Mouse (Mus musculus) ovary, postnatal 10 days (tissue): Measurements from ENCODE around the gene Hist1h2bh.
"Not testable (repeated sequence)": the region's sequence is repeated elsewhere in the genome, so short reads cannot be mapped to it uniquely, and the experiment has no call there.

ENCODE experiments used
- DNase-seq: peaks from one replicate; pipeline ENCODE4 v3.0.0; 2022; ENCODE audit warnings: low spot score

The Hist1h2bh gene

DNA sequence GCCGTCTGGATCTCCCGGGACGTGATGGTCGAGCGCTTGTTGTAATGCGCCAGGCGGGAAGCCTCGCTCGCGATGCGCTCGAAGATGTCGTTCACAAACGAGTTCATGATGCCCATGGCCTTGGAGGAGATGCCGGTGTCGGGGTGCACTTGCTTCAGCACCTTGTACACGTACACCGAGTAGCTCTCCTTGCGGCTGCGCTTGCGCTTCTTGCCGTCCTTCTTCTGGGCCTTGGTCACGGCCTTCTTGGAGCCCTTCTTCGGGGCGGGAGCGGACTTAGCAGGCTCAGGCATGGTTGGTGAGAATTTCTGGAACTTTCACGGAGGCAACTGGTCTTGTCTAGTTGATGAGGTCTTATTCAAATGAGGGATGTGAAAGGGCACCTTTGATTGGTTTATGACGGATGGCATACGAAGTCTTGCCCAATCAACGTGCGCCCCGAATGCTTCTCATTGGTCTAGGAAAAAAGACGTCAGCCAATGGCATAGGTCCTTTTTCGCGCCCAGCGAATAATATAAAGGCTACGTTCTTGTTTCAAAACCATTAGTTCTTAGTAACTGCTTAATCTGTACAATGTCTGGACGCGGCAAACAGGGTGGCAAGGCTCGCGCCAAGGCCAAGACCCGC, 30.8 kb upstream of the Hist1h2bh start, which contains the start of the genes Hist1h2bf and Hist1h2ad:
Gene Hist1h2bf (minus strand): TSS at position 299 of the 627 bp plus-strand sequence.
Gene Hist1h2ad (plus strand): TSS at position 484 of the 627 bp plus-strand sequence.
- DNase-seq, result peak; percentile 64

DNA sequence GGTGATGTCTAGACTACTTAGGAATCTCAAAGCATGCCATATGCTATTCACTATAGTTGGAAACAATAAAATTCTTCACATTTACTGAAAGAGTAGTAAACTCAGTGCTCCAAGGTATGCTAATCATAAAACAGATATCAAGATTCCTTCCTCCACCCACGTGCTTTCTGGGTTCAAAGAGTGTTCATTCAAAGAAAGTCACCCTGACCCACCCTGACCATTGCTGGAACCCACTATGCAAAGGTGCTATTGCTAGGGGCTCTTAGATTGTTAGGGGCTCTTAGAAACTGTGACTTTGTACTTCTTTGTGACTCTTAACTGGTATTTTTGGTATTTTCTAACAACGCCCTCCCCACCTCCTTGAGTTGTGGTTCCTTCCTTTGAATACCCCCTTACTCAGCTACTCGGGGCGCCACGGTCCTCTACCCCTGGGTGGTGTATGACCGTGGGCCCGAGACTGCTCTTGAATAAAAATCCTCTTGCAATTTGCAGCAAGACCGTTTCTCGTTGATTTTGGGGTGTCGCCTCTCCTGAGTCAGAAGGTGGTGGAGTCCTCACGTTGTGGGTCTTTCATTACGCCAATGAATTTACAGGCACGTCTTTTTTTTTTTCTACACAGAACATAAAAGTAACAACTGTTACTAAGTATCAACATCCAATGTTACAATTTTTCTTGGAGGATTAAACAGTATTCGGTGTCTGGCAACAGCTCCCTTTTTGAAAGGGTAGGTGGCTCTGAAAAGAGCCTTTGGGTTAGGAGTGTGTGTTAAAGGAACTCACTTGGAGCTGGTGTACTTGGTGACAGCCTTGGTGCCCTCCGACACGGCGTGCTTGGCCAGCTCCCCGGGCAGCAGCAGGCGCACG, 30.1 kb upstream of the Hist1h2bh start:
- DNase-seq, result not testable (repeated sequence)

- no peak for DNase-seq
Observed at GRCm38 (mm10) chr13:23572218-23573033, 29.2 kb upstream of the Hist1h2bh start.

DNA sequence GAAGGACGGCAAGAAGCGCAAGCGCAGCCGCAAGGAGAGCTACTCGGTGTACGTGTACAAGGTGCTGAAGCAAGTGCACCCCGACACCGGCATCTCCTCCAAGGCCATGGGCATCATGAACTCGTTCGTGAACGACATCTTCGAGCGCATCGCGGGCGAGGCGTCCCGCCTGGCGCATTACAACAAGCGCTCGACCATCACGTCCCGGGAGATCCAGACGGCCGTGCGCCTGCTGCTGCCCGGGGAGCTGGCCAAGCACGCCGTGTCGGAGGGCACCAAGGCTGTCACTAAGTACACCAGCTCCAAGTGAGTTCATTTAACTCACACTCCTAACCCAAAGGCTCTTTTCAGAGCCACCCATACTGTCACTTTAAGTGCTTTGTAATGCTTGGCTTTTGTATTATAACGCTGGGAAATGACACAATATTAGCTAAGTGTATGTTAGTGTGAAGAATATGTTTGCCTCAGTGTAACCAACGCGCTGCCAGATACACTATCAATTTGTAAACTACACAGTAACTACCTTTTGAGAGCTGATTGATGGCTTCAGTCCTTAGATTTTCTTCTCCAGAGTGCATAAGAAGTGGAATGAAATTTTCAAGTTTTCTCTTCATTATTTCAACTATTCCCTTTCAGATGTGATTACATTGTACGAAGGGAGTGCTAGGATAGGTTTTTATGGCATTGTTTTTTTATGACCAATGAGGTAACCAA, 28.5 kb upstream of the Hist1h2bh start:
- DNase-seq, result not testable (repeated sequence)

DNA sequence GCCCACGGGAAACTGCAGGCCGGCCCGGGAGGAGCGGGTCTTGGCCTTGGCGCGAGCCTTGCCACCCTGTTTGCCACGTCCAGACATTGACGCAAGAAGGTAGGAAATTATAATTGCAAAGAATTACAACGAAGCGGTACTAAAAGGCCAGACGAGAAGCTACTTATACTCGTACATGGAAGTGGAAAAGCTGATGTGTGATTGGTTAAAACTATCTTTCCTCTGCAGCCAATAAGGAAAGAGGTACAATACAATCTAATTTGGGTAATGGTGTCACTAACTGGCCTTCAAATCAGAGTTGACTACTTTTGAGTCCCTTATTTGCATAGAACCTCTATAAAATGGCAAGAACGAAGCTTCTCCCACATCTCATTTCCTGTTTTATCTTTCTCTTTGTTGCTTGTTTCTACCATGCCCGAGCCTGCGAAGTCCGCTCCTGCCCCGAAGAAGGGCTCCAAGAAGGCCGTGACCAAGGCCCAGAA, 27.9 kb upstream of the Hist1h2bh start, which contains the start of the genes Hist1h2ae and Hist1h2bg:
Gene Hist1h2ae (minus strand): TSS at position 199 of the 482 bp plus-strand sequence.
Gene Hist1h2bg (plus strand): TSS at position 375 of the 482 bp plus-strand sequence.
- DNase-seq, result no peak

DNA sequence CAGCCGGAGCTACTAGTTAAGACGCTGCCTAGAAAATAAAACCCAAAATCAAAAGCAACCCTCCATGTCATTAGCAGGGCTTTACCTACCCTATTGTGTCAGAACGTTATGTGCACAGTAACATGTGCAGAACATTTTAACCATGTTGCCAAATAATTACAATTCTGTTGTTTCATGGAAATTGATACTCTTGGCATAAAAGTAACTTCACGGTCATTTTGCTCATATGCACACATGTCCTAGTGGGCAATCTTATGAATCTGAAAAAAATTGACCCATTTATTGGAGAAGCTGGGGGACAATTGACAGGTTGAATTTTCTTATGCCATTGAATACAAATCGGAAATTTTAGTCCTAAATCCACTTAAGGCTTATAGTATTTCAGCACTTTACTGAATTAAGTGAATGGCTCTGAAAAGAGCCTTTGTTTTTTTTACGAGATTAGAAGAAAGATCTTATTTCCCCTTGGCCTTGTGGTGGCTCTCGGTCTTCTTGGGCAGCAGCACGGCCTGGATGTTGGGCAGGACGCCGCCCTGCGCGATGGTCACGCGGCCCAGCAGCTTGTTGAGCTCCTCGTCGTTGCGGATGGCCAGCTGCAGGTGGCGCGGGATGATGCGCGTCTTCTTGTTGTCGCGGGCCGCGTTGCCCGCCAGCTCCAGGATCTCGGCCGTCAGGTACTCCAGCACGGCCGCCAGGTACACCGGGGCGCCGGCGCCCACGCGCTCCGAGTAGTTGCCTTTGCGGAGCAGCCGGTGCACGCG, 27.2 kb upstream of the Hist1h2bh start:
- not testable (repeated sequence) for DNase-seq

- no peak for DNase-seq
Observed at GRCm38 (mm10) chr13:23564482-23564881, 21.3 kb upstream of the Hist1h2bh start.

DNA sequence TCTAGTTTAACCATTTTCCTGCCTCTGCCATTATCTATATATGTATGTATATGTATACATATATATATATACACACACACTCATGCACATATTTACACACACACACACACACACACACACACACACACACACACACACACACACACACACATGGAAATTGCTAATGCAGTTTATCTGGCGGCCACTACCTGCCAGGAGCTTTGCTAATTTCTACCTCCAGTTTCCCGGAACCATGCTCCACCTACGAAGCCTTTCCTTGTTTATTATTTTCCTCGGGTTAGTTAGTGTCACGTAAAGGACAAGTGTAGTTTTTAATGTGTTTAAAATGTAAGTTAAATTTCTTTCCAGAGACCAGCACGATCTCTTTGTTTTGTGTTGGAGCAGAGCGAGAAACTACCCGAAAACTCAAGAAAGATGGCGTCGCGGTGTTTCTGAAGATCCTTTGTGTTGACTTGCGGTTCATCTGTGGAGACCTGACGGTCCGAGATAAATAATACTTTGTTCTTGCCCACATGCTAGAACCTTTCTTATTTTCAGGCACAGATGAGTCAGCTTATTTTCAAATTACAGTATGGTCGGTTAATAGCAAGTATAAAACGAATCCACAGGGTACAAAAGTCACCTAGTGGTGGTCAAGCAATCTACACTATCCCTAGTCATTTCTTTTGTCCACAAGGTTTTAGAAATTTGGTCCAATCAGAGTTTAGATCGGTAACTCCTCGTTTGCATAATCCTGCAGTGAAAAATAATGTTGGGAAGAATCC, 19.7 kb upstream of the Hist1h2bh start:
- DNase-seq, result no peak

GRCm38 (mm10) chr13:23561883-23562659, 18.9 kb upstream of the Hist1h2bh start, which contains the start of gene Hist1h3e:
Gene Hist1h3e, minus strand, starts transcription at chr13:23562369.
- DNase-seq, result peak; percentile 92

- DNase-seq, result not testable (repeated sequence)
Observed at GRCm38 (mm10) chr13:23561531-23561882, 18.3 kb upstream of the Hist1h2bh start.

DNA sequence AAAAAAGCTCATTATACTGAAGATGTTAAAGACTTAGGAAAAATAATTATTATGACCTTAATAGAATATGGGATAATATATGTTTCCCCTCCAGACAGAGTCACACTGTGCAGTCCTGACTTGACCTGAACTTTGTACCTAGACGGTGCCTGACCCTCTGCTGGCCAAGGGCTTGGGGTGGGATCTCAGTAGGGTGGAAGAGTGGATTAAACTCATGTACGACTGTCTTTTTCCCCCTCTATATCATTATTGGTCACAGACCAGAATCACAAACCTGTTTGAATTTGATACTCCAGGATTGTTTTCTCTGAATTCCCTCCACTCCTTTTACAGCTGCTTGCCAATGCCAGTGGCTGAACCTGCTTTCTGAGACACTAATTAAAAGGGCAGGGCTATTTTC, 17.5 kb upstream of the Hist1h2bh start:
- DNase-seq, result not testable (repeated sequence)

DNA sequence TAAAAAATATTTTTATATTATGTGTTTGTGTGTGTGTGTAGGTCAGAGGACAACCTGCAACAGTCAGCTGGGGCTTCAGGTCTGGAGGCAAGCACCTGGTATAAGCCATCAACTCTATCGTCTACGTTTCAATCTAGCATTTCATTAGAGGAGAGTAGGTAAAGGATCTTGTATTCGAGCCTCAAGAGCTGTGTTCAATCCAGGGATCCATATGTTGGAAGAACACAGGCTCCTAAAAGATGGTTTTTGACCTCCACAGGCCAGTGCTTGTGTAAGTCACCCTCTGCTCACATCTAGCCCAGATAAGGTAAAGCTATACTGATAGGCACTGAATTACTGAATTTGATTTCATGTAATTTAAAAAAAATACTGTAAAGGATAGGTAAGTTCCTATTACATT, 13.7 kb upstream of the Hist1h2bh start:
- DNase-seq, result no peak

DNA sequence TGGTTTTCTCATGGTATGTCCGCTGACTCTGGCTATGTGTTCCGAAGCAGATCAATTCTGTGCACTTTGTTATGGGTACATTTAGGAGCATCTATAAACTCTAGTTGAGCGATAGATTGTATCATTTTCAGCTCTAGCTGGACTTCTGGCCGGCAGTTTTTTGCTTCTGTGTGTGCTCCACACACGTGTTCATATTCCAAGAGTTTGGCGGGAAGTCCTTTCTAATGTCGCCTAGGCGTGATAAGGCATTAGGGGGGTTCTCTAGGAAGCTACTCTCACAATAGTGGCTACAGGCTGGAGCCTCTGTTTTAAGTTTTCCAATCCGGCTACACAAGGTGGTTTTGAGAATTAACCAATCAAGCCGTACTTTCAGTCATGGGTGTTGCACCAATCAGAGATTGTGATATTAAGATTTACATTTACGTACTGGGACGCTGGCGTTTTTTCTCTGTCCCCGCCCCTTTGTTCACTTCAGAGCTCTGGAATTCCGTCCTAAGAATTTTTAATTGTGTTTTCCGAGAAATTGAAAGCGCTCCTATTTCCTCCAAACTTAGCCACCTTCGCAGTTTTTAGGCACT, 12.7 kb upstream of the Hist1h2bh start:
- no peak for DNase-seq

- DNase-seq, result peak; percentile 73
Observed at GRCm38 (mm10) chr13:23554925-23555838, 12.0 kb upstream of the Hist1h2bh start.

GRCm38 (mm10) chr13:23554393-23554792, 11.2 kb upstream of the Hist1h2bh start:
- DNase-seq, result no peak

GRCm38 (mm10) chr13:23552962-23553361, 9.8 kb upstream of the Hist1h2bh start, which contains the start of gene Hist1h1d:
Gene Hist1h1d, plus strand, starts transcription at chr13:23553262.
- no peak for DNase-seq
